Mouse (Mus musculus): ENCODE measurements around the gene Prr15l. TPM values are rescaled to one million over a fixed set of nuclear protein-coding genes. Genes with fewer than 3 reads are reported as not detected.

Prr15l gene
- polyA plus RNA-seq, 1 experiment, result not detected

DNA sequence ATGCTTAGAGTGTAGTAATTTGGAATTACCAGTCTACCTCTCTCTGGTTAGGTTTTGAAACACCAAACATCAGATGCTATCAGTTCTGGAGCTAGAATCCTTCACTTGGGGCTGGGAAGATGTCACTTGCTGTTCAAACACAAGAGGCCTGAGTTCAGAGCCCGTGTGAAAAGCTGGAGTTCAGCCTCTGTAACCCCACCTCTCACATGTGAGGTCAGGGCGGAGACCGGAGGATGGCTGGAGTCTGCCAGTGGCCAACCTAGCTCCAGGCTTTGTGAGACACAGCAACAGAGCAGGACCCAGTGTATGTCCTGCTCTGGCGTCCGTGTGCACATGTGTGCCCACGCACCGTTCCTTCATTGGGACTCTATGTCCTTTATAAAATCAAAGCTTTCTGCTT, 51.4 kb downstream of the Prr15l start:
- peaks cover 5% of the 10 kb centered on the region for H3K4me1 ChIP-seq (ENCODE audit: control insufficient read depth, insufficient read depth, low read length)
- no peak overlapping the region for H3K27ac ChIP-seq (ENCODE audit: insufficient read depth, low read length)
- TF ChIP-seq CTCF (IDR thresholded peaks at IDR 0.05; ENCODE audit: extremely low read depth, insufficient read depth, low read length) (no peak), POLR2A (IDR thresholded peaks at IDR 0.05; ENCODE audit: extremely low read depth, insufficient read depth, low read length) (no peak)
- H3K4me3 ChIP-seq (ENCODE audit: insufficient read depth, low read length), result no peak overlapping the region

DNA sequence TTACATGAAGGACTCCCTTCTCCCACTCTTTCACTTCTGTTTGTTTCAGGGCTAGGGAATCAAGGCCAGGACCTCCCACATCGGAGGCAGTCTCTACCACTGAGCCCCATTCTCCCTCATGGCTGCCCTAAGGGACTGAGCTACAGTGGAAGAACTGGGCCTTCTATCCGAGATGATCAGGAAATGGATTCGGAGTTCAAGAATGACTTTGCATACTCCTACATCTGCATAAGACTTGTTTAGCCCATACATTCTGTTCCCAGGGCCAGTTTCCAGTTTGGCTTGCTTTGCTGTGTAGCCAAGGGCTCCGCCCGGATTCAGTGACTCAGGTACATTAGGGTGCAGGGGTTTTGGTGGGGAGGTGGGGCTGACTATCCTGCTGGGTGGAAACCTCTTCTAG, 52.1 kb downstream of the Prr15l start:
- TF ChIP-seq POLR2A (IDR thresholded peaks at IDR 0.05; ENCODE audit: extremely low read depth, insufficient read depth, low read length) (no peak), CTCF (IDR thresholded peaks at IDR 0.05; ENCODE audit: extremely low read depth, insufficient read depth, low read length) (no peak)
- H3K27ac ChIP-seq (ENCODE audit: insufficient read depth, low read length), result no peak overlapping the region
- no peak overlapping the region for H3K4me3 ChIP-seq (ENCODE audit: insufficient read depth, low read length)
- peaks cover 5% of the 10 kb centered on the region for H3K4me1 ChIP-seq (ENCODE audit: control insufficient read depth, insufficient read depth, low read length)

DNA sequence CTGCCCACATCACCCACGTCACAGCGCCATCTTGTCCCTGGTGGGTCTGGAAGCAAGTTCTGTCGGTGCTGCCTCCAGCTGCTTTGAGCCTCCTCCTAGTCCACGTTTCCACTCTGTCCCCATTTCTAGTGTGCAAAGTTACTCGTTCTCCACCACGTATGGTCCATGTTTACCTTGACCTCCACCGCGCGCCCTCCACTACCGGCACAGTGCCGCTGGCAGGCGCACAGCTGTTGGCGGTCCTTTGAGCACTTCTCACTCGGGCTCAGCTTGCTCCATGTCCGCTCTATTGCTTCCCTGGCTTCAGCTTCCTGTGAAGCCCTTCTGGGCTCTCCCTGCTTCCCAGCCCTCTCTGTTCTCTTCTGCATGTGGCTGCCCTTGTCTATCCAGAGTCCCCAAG, 53.6 kb downstream of the Prr15l start:
- no peak for TF ChIP-seq CTCF (IDR thresholded peaks at IDR 0.05; ENCODE audit: extremely low read depth, insufficient read depth, low read length)
- TF ChIP-seq POLR2A (IDR thresholded peaks at IDR 0.05; ENCODE audit: extremely low read depth, insufficient read depth, low read length), result no peak

DNA sequence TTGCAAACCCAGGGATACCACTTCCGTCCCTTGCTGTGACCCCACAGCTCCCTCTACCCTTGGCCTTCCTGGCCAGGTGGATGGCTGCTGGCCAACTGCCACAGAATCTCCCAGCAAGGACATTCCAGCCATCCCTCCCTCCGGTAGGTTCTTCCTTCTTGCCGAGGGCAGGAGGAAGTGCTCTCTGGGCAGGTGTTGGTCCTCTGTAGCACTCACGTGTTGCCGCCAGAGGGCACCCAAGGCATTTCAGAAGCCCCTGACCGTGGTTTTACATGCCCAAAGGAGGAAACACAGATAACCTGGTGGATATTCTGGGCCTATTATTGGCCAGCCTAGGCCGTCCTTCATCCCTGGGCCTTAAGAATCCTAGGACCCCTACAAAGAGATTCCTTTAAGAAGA, 54.5 kb downstream of the Prr15l start:
- H3K27ac ChIP-seq (ENCODE audit: insufficient read depth, low read length), result no peak overlapping the region
- no peak overlapping the region for H3K4me3 ChIP-seq (ENCODE audit: insufficient read depth, low read length)

More for the DNA sequence above, 53.6 kb downstream of the Prr15l start:
- no peak overlapping the region for H3K27ac ChIP-seq (ENCODE audit: insufficient read depth, low read length)
- H3K4me1 ChIP-seq (ENCODE audit: control insufficient read depth, insufficient read depth, low read length), result no peaks in the 10 kb centered on the region
- H3K4me3 ChIP-seq (ENCODE audit: insufficient read depth, low read length), result no peak overlapping the region

DNA sequence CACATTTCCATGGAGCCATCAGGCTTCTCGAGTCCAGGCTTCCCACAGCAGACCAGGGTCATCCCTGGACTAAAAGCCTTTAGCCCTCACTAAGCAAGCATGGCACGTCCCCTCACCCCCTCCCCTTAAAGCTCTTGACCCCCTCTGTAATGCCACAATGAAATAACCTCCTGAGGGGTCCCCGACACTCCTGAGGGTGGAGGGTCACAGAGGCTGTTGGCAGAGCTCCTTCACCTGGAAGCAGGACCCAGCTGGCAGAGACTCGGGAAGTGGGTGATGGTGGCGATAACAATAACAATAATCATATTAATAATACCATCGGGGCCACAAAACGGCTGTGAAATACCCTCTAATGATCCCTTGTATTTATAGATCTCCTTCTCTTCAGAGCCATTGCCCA, 55.0 kb downstream of the Prr15l start, which contains the start of gene Sp2:
Gene Sp2, minus strand, starts transcription at position 101 of the 400 bp plus-strand sequence.
- Histone ChIP-seq H3K4me3 (ENCODE audit: insufficient read depth, low read length) (no peak within 1 kb of the TSS), H3K27ac (ENCODE audit: insufficient read depth, low read length) (no peak within 1 kb of the TSS), H3K4me1 (ENCODE audit: control insufficient read depth, insufficient read depth, low read length) (peaks cover under 1% of the 10 kb centered on the region; the same call in 1 of the 2 replicates)
- TF ChIP-seq CTCF (IDR thresholded peaks at IDR 0.05; ENCODE audit: extremely low read depth, insufficient read depth, low read length) (no peak), POLR2A (IDR thresholded peaks at IDR 0.05; ENCODE audit: extremely low read depth, insufficient read depth, low read length) (no peak)

More for the DNA sequence above, 54.5 kb downstream of the Prr15l start:
- TF ChIP-seq CTCF (IDR thresholded peaks at IDR 0.05; ENCODE audit: extremely low read depth, insufficient read depth, low read length) (peak; percentile 92), POLR2A (IDR thresholded peaks at IDR 0.05; ENCODE audit: extremely low read depth, insufficient read depth, low read length) (no peak)
- no peaks in the 10 kb centered on the region for H3K4me1 ChIP-seq (ENCODE audit: control insufficient read depth, insufficient read depth, low read length)

DNA sequence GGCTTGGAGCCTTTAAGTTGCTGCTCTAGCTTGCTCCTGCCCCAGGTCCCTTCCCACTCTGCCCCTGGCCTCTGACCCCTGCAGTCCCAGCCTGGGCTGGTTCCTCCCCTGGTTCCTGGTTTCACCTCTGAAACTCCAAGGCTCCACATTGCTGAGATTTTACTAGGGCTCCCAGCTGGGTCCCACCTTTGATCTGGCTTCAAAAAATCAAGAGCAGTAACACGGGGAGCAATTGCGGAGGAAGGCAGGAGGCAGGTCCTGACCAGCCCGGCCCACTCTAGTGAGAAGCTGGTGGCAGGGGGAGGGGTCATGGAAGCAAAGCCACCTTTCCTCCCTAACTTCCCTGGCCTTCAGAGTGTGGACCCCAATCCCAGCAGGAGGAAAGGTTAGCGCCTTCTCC, 57.0 kb downstream of the Prr15l start:
- no peak for TF ChIP-seq POLR2A (IDR thresholded peaks at IDR 0.05; ENCODE audit: extremely low read depth, insufficient read depth, low read length)
- TF ChIP-seq CTCF (IDR thresholded peaks at IDR 0.05; ENCODE audit: extremely low read depth, insufficient read depth, low read length), result no peak
- H3K4me1 ChIP-seq (ENCODE audit: control insufficient read depth, insufficient read depth, low read length), result peaks cover 2% of the 10 kb centered on the region; the same call in 1 of the 2 replicates
- H3K4me3 ChIP-seq (ENCODE audit: insufficient read depth, low read length), result no peak overlapping the region
- H3K27ac ChIP-seq (ENCODE audit: insufficient read depth, low read length), result no peak overlapping the region

DNA sequence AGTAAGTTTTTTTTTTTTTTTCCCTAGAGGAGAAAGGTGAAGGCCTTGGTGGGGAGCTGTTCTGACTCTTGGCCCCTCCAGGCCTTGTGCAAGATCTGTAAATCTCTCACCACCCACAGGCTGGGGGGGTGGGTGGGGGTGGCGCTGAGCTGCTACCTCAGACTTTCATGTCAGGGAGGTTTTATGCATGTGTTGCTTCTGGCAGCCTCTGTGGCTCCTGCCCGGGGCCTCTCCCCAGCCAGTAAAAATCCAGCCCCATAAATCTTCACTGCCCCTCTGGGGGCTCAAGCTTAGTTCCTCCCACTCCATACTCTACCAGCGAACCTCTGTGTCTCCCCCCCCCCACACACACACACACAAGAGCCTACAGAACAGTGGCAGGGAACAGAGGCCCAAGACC, 58.6 kb downstream of the Prr15l start:
- H3K27ac ChIP-seq (ENCODE audit: insufficient read depth, low read length), result no peak overlapping the region
- H3K4me3 ChIP-seq (ENCODE audit: insufficient read depth, low read length), result no peak overlapping the region
- peaks cover 2% of the 10 kb centered on the region; the same call in 1 of the 2 replicates for H3K4me1 ChIP-seq (ENCODE audit: control insufficient read depth, insufficient read depth, low read length)
- TF ChIP-seq POLR2A (IDR thresholded peaks at IDR 0.05; ENCODE audit: extremely low read depth, insufficient read depth, low read length), result no peak
- no peak for TF ChIP-seq CTCF (IDR thresholded peaks at IDR 0.05; ENCODE audit: extremely low read depth, insufficient read depth, low read length)

Other genes with a start within 250 kb of the Prr15l start
- gene Snx11, start 150.5 kb upstream of the Prr15l start, polyA plus RNA-seq (2012; rRNA removed), result 42.9 and 46.0 TPM in 2 replicates
- gene Cbx1, start 139.0 kb upstream of the Prr15l start, polyA plus RNA-seq (2012; rRNA removed), result 27.1 and 30.1 TPM in 2 replicates
- 202 and 207 TPM in 2 replicates for gene Nfe2l1, start 98.1 kb upstream of the Prr15l start, polyA plus RNA-seq (2012; rRNA removed)
- 14.2 and 14.7 TPM in 2 replicates for gene Copz2, start 78.2 kb upstream of the Prr15l start, polyA plus RNA-seq (2012; rRNA removed)
- 42.9 and 44.8 TPM in 2 replicates for gene Cdk5rap3, start 11.6 kb upstream of the Prr15l start, polyA plus RNA-seq (2012; rRNA removed)
- gene Pnpo, start 15.9 kb downstream of the Prr15l start, polyA plus RNA-seq (2012; rRNA removed), result 40.8 and 41.4 TPM in 2 replicates
- gene Sp2, start 54.9 kb downstream of the Prr15l start, polyA plus RNA-seq (2012; rRNA removed), result 10.3 and 10.4 TPM in 2 replicates
- gene Sp6, start 85.3 kb downstream of the Prr15l start, polyA plus RNA-seq (2012; rRNA removed), result 0.69 and 0.85 TPM in 2 replicates
- 4.4 and 6.3 TPM in 2 replicates for gene Scrn2, start 101.8 kb downstream of the Prr15l start, polyA plus RNA-seq (2012; rRNA removed)
- gene Lrrc46, start 113.3 kb downstream of the Prr15l start, polyA plus RNA-seq (2012; rRNA removed), result 0.91 and 1.1 TPM in 2 replicates
- gene Mrpl10, start 113.5 kb downstream of the Prr15l start, polyA plus RNA-seq (2012; rRNA removed), result 67.7 and 68.6 TPM in 2 replicates
- 14.0 and 14.1 TPM in 2 replicates for gene Osbpl7, start 122.5 kb downstream of the Prr15l start, polyA plus RNA-seq (2012; rRNA removed)
- gene Tbx21, start 187.2 kb downstream of the Prr15l start, polyA plus RNA-seq (2012; rRNA removed), result 0.10 and 0.11 TPM in 2 replicates
- gene Tbkbp1, start 223.4 kb downstream of the Prr15l start, polyA plus RNA-seq (2012; rRNA removed), result 54.5 and 59.5 TPM in 2 replicates

Data from cortical plate, adult 2 months (tissue).